Mouse (Mus musculus) stomach, postnatal 0 days (tissue): ENCODE results near the gene Gucy1a1. TPM values are rescaled to one million over a fixed set of nuclear protein-coding genes. Genes with fewer than 3 reads are reported as not detected.
A peak's percentile ranks its signal among the peaks of the same experiment; 100 is the strongest.

Experiments
- ATAC-seq: fragments of 200-750 bp; cut with Nextera tagmentation; 2 replicates; pipeline ENCODE4 v1.8.0; 2017; ENCODE audit not compliant: low FRiP score, low TSS enrichment
- DNase-seq: peaks from one replicate; pipeline ENCODE4 v3.0.0-alpha.2; 2016; ENCODE audit warnings: low spot score
- H3K27ac ChIP-seq: fragments of 300-500 bp; sonication (generic); replicated peaks from 2 replicates; pipeline ENCODE4 v1.5.1; 2014; ENCODE audit warnings: mild to moderate bottlenecking, control low read depth
- H3K27me3 ChIP-seq: fragments of 300-500 bp; sonication (generic); 2 replicates; pipeline ENCODE4 v1.6.1; 2014; ENCODE audit warnings: low read length; ENCODE audit not compliant: control insufficient read depth, insufficient read depth
- H3K36me3 ChIP-seq: fragments of 300-500 bp; sonication (generic); 2 replicates; pipeline ENCODE4 v1.6.1; 2014; ENCODE audit warnings: low read length, mixed read lengths; ENCODE audit not compliant: control insufficient read depth, insufficient read depth
- H3K4me1 ChIP-seq: fragments of 300-500 bp; sonication (generic); replicated peaks from 2 replicates; pipeline ENCODE4 v1.6.1; 2014; ENCODE audit warnings: antibody characterized with exemption; ENCODE audit not compliant: control insufficient read depth, insufficient read depth
- H3K4me2 ChIP-seq: fragments of 300-500 bp; sonication (generic); replicated peaks from 2 replicates; pipeline ENCODE4 v1.6.1; 2014; ENCODE audit warnings: low read depth, mild to moderate bottlenecking, control low read depth, moderate library complexity
- H3K4me3 ChIP-seq: fragments of 300-500 bp; sonication (generic); 2 replicates; pipeline ENCODE4 v1.5.1; 2014; ENCODE audit warnings: low read depth, low read length, control low read depth
- H3K9ac ChIP-seq: fragments of 300-500 bp; sonication (generic); 2 replicates; pipeline ENCODE4 v1.6.1; 2014; ENCODE audit warnings: mild to moderate bottlenecking, low read length, control low read depth, mixed read lengths
- H3K9me3 ChIP-seq: fragments of 300-500 bp; sonication (generic); 2 replicates; pipeline ENCODE4 v1.6.1; 2016; ENCODE audit warnings: low read length; ENCODE audit not compliant: control insufficient read depth
- CTCF ChIP-seq: IDR thresholded peaks from 2 replicates; pipeline ENCODE4 v1.5.1; 2016; ENCODE audit warnings: antibody characterized with exemption, low read depth, mild to moderate bottlenecking, moderate library complexity
- EP300 ChIP-seq: optimal IDR thresholded peaks from 2 replicates; pipeline ENCODE3; 2016; ENCODE audit warnings: antibody characterized with exemption
- WGBS: fragments of 180-500 bp; shearing (Covaris S2); extraction: QIAGEN DNeasy Blood & Tissue Kit; methylation state at CpG from one replicate; pipeline ENCODE4 v1.1.7; 2014; 5-methylcytosine and 5-hydroxymethylcytosine counted together
- polyA plus RNA-seq: library from polyadenylated mRNA; unstranded; fragments of >200 nt; fragmentation: Nextera tagmentation; extraction: Ambion mirVana; gene quantifications from 2 replicates; pipeline ENCODE4 v1.2.1, GENCODE M21; 2015

Gene Gucy1a1
- polyA plus RNA-seq, 1 experiment from 2014 or later = 17.3 TPM

GRCm38 (mm10) chr3:82111986-82112385 is 33.6 kb downstream of the Gucy1a1 start:
- 57% methylated on average over 3 of the region's 3 CpGs for WGBS
- Histone ChIP-seq H3K36me3 (peaks cover 2% of the 10 kb centered on the region; the same call in 1 of the 2 replicates), H3K4me3 (no peak overlapping the region), H3K27me3 (no peaks in the 10 kb centered on the region), H3K9me3 (no peaks in the 10 kb centered on the region), H3K4me2 (no peak overlapping the region), H3K4me1 (no peaks in the 10 kb centered on the region), H3K27ac (0 out of 2 replicates have a peak overlapping the region, but pooled peaks have one; percentile 2), H3K9ac (no peak overlapping the region)
- ATAC-seq (no peak), DNase-seq (no peak)
- TF ChIP-seq CTCF (no peak), EP300 (no peak)

- Histone ChIP-seq H3K36me3 (peaks cover 2% of the 10 kb centered on the region; the same call in 1 of the 2 replicates), H3K4me3 (no peak overlapping the region), H3K4me1 (no peaks in the 10 kb centered on the region), H3K27ac (no peak overlapping the region), H3K9me3 (no peaks in the 10 kb centered on the region), H3K27me3 (no peaks in the 10 kb centered on the region), H3K4me2 (no peak overlapping the region), H3K9ac (no peak overlapping the region)
- TF ChIP-seq CTCF (no peak), EP300 (no peak)
- 80% methylated on average over 15 of the region's 15 CpGs for WGBS
- DNase-seq (no peak), ATAC-seq (no peak)
These were observed 36.6 kb downstream of the Gucy1a1 start for GRCm38 (mm10) chr3:82108951-82109350.

GRCm38 (mm10) chr3:82104229-82104628 is 41.4 kb downstream of the Gucy1a1 start:
- H3K4me1 ChIP-seq = no peaks in the 10 kb centered on the region
- no peak overlapping the region for H3K9ac ChIP-seq
- TF ChIP-seq EP300 = no peak
- TF ChIP-seq CTCF = no peak
- DNase-seq (no peak), ATAC-seq (no peak)
- H3K27me3 ChIP-seq = no peaks in the 10 kb centered on the region
- peaks cover 2% of the 10 kb centered on the region; the same call in 1 of the 2 replicates for H3K36me3 ChIP-seq
- H3K9me3 ChIP-seq = no peaks in the 10 kb centered on the region
- H3K27ac ChIP-seq = no peak overlapping the region
- H3K4me2 ChIP-seq = no peak overlapping the region
- no peak overlapping the region for H3K4me3 ChIP-seq
- 70% methylated on average over 6 of the region's 6 CpGs for WGBS

- WGBS = 88% methylated on average over 6 of the region's 6 CpGs
- H3K27ac ChIP-seq = no peak overlapping the region
- TF ChIP-seq CTCF = no peak
- TF ChIP-seq EP300 = no peak
- no peaks in the 10 kb centered on the region for H3K9me3 ChIP-seq
- H3K9ac ChIP-seq = no peak overlapping the region
- no peaks in the 10 kb centered on the region for H3K27me3 ChIP-seq
- H3K36me3 ChIP-seq = no peaks in the 10 kb centered on the region
- ATAC-seq (no peak), DNase-seq (no peak)
- H3K4me2 ChIP-seq = no peak overlapping the region
- no peaks in the 10 kb centered on the region for H3K4me1 ChIP-seq
- H3K4me3 ChIP-seq = no peak overlapping the region
These were observed 46.5 kb downstream of the Gucy1a1 start for GRCm38 (mm10) chr3:82099127-82099526.

- no peak overlapping the region for H3K4me2 ChIP-seq
- TF ChIP-seq CTCF (no peak), EP300 (no peak)
- ATAC-seq (no peak), DNase-seq (no peak)
- WGBS = 79% methylated on average over 2 of the region's 2 CpGs
- H3K9ac ChIP-seq = no peak overlapping the region
- no peaks in the 10 kb centered on the region for H3K4me1 ChIP-seq
- H3K4me3 ChIP-seq = no peak overlapping the region
- no peaks in the 10 kb centered on the region for H3K9me3 ChIP-seq
- no peaks in the 10 kb centered on the region for H3K27me3 ChIP-seq
- no peaks in the 10 kb centered on the region for H3K36me3 ChIP-seq
- no peak overlapping the region for H3K27ac ChIP-seq
These were observed 48.8 kb downstream of the Gucy1a1 start for GRCm38 (mm10) chr3:82096801-82097200.

- DNase-seq (peak; percentile 58), ATAC-seq (peak; percentile 96)
- Histone ChIP-seq H3K4me2 (peak within 1 kb of the TSS; percentile 62), H3K36me3 (no peaks in the 10 kb centered on the region), H3K4me3 (peak within 1 kb of the TSS; percentile 52), H3K27ac (peak within 1 kb of the TSS; percentile 63), H3K27me3 (no peaks in the 10 kb centered on the region), H3K9me3 (no peaks in the 10 kb centered on the region), H3K4me1 (peaks cover 2% of the 10 kb centered on the region; the same call in 1 of the 2 replicates), H3K9ac (peak within 1 kb of the TSS; percentile 58)
- WGBS = 2% methylated on average over 25 of the region's 25 CpGs
- TF ChIP-seq CTCF (no peak), EP300 (no peak)
These were observed 71.3 kb downstream of the Gucy1a1 start, which contains the start of gene Gucy1b1 for GRCm38 (mm10) chr3:82074201-82074851. TSS of gene Gucy1b1 (minus strand) at chr3:82074689.
